ENCODE assay signal across 12 mouse cellular contexts in the genomic region with DNA sequence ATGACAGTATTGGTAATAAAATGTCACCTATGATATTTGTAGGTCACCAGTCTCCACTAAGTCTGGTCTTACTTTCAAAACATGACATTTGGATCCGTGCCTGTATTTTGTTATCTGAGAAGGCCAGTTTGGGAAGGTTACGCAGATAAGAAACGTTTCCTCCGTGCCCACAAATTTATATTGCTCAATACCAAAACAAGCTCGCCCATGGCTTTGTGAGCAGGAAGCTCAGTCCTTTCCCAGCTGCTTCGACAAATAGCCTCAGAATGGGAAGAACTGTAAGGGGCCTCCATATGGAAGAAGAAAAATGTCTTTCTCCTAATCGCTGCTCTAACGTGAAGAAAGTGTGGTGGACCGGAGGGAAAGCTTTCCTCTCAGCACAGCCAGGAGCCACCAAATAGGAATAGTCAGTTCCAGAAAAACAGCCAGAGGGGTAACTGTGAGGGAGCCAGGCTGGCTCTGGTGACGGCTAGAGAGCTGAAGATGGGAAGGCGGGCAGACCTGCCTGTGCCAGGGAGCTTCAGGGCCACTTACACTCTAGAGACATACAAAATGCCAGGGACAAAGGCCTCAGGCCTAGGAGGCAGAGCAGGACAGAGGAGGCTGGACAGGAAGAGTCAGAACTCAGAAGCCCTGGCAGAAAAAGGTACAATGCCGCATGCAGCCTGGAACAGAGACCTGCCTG. TPM values are rescaled to one million over a fixed set of nuclear protein-coding genes. Genes with fewer than 3 reads are reported as not detected.
DNase-seq lines count a peak whose midpoint lies in the region; ATAC-seq and TF ChIP-seq lines count a peak whose summit lies in the region.
"Had no signal": no experiment of that assay in that cellular context is flagged by ENCODE, and none has a peak within 500 bp of the region (broad histone marks: within the 10 kb centered on the region; RNA-seq: fewer than 3 reads in every experiment).

No protein-coding gene starts in this region.

- no peak overlapping the region for H3K4me3 ChIP-seq in heart, embryonic 13.5 days
- no peak overlapping the region for H3K4me3 ChIP-seq in testis, adult 2 months (ENCODE audit: control insufficient read depth, low read depth, low read length)
- H3K4me3 ChIP-seq in liver, embryonic 11.5 days (ENCODE audit: low read depth, low read length) = no peak overlapping the region; the same call in 1 of the 2 replicates
- H3K4me3 ChIP-seq: left cerebral cortex, adult 2 months; midbrain, embryonic 10.5 days had no signal

- peaks cover 23% of the 10 kb centered on the region for H3K4me1 ChIP-seq in heart, embryonic 13.5 days
- no peaks in the 10 kb centered on the region for H3K4me1 ChIP-seq in testis, adult 2 months (ENCODE audit: control insufficient read depth, insufficient read depth, low read length)
- peaks cover 40% of the 10 kb centered on the region for H3K4me1 ChIP-seq in liver, embryonic 11.5 days (replicated peaks; ENCODE audit: control insufficient read depth, insufficient read depth, low read length)

- H3K9ac ChIP-seq in heart, embryonic 13.5 days = 0 out of 2 replicates have a peak overlapping the region, but pooled peaks have one; percentile 25
- peak overlapping the region; percentile 66 for H3K9ac ChIP-seq in liver, embryonic 11.5 days (ENCODE audit: low read depth, low read length)

- no peak for ATAC-seq in heart, embryonic 13.5 days (ENCODE audit: extremely low read depth, insufficient number of reproducible peaks, low FRiP score, low TSS enrichment)
- ATAC-seq in liver, embryonic 11.5 days (replicated peaks; ENCODE audit: low FRiP score) = peak; percentile 79
- ATAC-seq in inflammation-experienced regulatory T-cells, adult 6 months = no peak
- ATAC-seq: hindbrain, embryonic 16.5 days had no signal

- 48% methylated on average over 12 of the region's 12 CpGs for WGBS in heart, embryonic 13.5 days
- 37% methylated on average over 12 of the region's 12 CpGs for WGBS in liver, embryonic 11.5 days

- H3K27me3 ChIP-seq in heart, embryonic 13.5 days (replicated peaks) = peaks cover 86% of the 10 kb centered on the region
- no peaks in the 10 kb centered on the region for H3K27me3 ChIP-seq in testis, adult 2 months (ENCODE audit: control insufficient read depth, insufficient read depth, low read length)
- H3K27me3 ChIP-seq in liver, embryonic 11.5 days (replicated peaks; ENCODE audit: control insufficient read depth, insufficient read depth, low read length) = no peaks in the 10 kb centered on the region; the same call in 1 of the 2 replicates
- H3K27me3 ChIP-seq: CH12.LX had no signal

- TF ChIP-seq CTCF in testis, adult 2 months (IDR thresholded peaks at IDR 0.05; ENCODE audit: control insufficient read depth, insufficient read depth, insufficient replicate concordance, low read depth, low read length) = no peak

- H3K4me2 ChIP-seq in heart, embryonic 13.5 days = 0 out of 2 replicates have a peak overlapping the region, but pooled peaks have one; percentile 13
- H3K4me2 ChIP-seq in liver, embryonic 11.5 days = peak overlapping the region; percentile 56

- intact Hi-C loops in heart, postnatal 10 days (cut with DNase I) = no loop called here

- no peak for DNase-seq in heart, postnatal 10 days
- DNase-seq in testis, postnatal 14 days (ENCODE audit: low spot score) = no peak
- no peak for DNase-seq in liver, embryonic 11.5 days (ENCODE audit: low spot score)
- no peak for DNase-seq in right cerebral cortex, adult 2 months (ENCODE audit: low spot score in 2 of 2)
- DNase-seq in cerebellum, adult 11-12 months = no peak

- H3K36me3 ChIP-seq in heart, embryonic 13.5 days = no peaks in the 10 kb centered on the region
- H3K36me3 ChIP-seq in testis, adult 2 months (ENCODE audit: control insufficient read depth, insufficient read depth, low read length) = no peaks in the 10 kb centered on the region
- no peaks in the 10 kb centered on the region for H3K36me3 ChIP-seq in liver, embryonic 11.5 days (ENCODE audit: control insufficient read depth, insufficient read depth, low read length)
- H3K36me3 ChIP-seq: midbrain, embryonic 10.5 days had no signal

- H3K9me3 ChIP-seq in heart, embryonic 13.5 days = no peaks in the 10 kb centered on the region
- H3K9me3 ChIP-seq in liver, embryonic 11.5 days (ENCODE audit: control insufficient read depth, low read length) = no peaks in the 10 kb centered on the region
- H3K9me3 ChIP-seq: midbrain, embryonic 10.5 days had no signal

- H3K27ac ChIP-seq in heart, embryonic 13.5 days (replicated peaks) = 0 out of 2 replicates have a peak overlapping the region, but pooled peaks have one; percentile 29
- peak overlapping the region; percentile 46 for H3K27ac ChIP-seq in testis, adult 2 months (ENCODE audit: control insufficient read depth, insufficient read depth, low read depth, low read length)
- peak overlapping the region; percentile 83 for H3K27ac ChIP-seq in liver, embryonic 11.5 days (ENCODE audit: low read depth, low read length)
- H3K27ac ChIP-seq: left cerebral cortex, adult 2 months; midbrain, embryonic 10.5 days had no signal

- no peak for TF ChIP-seq POLR2A in testis, adult 2 months (IDR thresholded peaks at IDR 0.05; ENCODE audit: control insufficient read depth, low read depth, low read length)

RNA-seq across cellular contexts. Expression of a gene that starts 24.4 kb away (rescaled TPM):
- polyA plus RNA-seq in heart, embryonic 13.5 days (2015; fragmentation: Nextera tagmentation; extraction: Ambion mirVana) = 1.7 and 2.2 TPM in 2 replicates
- total RNA-seq in heart, postnatal 10 days (2021) = 1 to 10 TPM in 1 of 2 experiments, under 1 TPM in 1; 0.41 to 1.2 TPM
- 24.7 and 24.8 TPM in 2 replicates for polyA plus RNA-seq in testis, adult 2 months (2012; rRNA removed)
- 7.6 and 11.6 TPM in 2 replicates for polyA plus RNA-seq in liver, embryonic 11.5 days (2014; fragmentation: Nextera tagmentation; extraction: Ambion mirVana)
- 1 to 10 TPM in 2 of 3 experiments, under 1 TPM in 1; 0.52 to 1.6 (median 1.3) TPM for polyA plus RNA-seq in inflammation-experienced regulatory T-cells, adult 6 months (2017; shearing (Covaris generic))

Comparison
In these comparisons a context has a peak if more than half of its experiments do, and no peak if none do; other contexts are left out.
1. H3K27ac ChIP-seq: peak in every context shown above with its lines; median percentile 83 in liver, embryonic 11.5 days; 46 in testis, adult 2 months; 29 in heart, embryonic 13.5 days.